Mouse (Mus musculus): ENCODE data around the gene Dlx6. TPM values are rescaled to one million over a fixed set of nuclear protein-coding genes. Genes with fewer than 3 reads are reported as not detected.

Gene Dlx6
- polyA plus RNA-seq, 1 experiment from 2014 or later, result not detected

DNA sequence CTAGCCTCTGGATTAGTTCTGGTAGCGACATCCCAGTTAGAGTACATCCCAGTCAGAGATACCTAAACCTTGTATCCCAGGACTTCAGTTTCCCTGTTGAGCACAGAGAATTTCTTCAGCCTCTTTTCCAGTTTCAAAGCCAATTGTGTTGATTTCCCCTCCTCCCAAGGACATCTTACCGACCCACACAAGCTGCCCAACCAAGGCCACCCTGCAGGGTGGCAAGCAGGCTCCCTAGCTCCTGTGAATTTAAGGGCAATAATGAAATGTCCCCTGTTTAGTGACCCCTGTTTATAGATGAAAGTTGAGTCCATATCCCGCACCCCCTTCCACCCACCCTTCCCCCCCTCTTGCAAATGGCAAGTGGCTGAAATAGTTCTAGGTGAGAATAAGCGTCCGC, 9.7 kb downstream of the Dlx6 start:
- H3K27ac ChIP-seq, result no peak overlapping the region
- 0 out of 2 replicates have a peak, but pooled peaks cover 5% of the 10 kb centered on the region for H3K4me1 ChIP-seq
- no peaks in the 10 kb centered on the region for H3K9me3 ChIP-seq (replicated peaks)
- H3K4me2 ChIP-seq, result no peak overlapping the region
- 0% methylated on average over 5 of the region's 5 CpGs for WGBS
- H3K4me3 ChIP-seq (replicated peaks), result no peak overlapping the region
- peaks cover 99% of the 10 kb centered on the region for H3K27me3 ChIP-seq
- H3K9ac ChIP-seq, result no peak overlapping the region
- no peak for ATAC-seq (replicated peaks; ENCODE audit: low FRiP score)
- H3K36me3 ChIP-seq, result no peaks in the 10 kb centered on the region

DNA sequence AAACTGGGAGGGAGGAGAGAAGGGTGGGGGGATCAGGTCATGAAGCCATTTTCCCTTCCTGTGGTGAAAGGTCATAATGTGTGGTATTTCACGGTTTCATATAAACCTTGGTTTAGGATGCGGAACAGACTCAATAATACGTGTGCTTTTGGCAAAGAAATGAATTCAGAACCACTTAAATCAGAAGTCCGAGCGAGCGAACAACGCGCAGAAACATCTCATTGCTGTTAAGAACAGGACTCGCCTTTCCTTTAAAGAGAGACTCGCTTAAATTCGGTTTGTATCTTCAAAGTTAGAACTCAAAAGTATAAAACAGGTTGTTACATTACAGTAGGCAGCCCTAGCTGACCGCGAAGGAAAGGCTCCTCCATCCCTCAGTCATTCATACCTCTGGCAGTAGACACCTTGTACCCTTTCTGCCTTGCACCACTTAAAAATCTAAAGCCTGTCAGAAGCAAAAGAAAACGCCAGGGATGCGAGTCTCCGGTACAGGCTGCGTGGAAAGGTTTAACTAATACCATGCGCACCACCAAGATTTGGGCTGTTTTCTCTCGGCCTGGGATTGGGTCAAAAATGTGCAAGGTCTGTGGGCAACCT, 10.4 kb downstream of the Dlx6 start:
- Histone ChIP-seq H3K36me3 (no peaks in the 10 kb centered on the region), H3K9ac (no peak overlapping the region), H3K27ac (no peak overlapping the region), H3K4me1 (peaks cover 7% of the 10 kb centered on the region; the same call in 1 of the 2 replicates), H3K4me2 (no peak overlapping the region), H3K27me3 (peaks cover 100% of the 10 kb centered on the region), H3K9me3 (replicated peaks) (no peaks in the 10 kb centered on the region), H3K4me3 (replicated peaks) (no peak overlapping the region)
- no peak for ATAC-seq (replicated peaks; ENCODE audit: low FRiP score)
- WGBS, result 1% methylated on average over 19 of the region's 19 CpGs

DNA sequence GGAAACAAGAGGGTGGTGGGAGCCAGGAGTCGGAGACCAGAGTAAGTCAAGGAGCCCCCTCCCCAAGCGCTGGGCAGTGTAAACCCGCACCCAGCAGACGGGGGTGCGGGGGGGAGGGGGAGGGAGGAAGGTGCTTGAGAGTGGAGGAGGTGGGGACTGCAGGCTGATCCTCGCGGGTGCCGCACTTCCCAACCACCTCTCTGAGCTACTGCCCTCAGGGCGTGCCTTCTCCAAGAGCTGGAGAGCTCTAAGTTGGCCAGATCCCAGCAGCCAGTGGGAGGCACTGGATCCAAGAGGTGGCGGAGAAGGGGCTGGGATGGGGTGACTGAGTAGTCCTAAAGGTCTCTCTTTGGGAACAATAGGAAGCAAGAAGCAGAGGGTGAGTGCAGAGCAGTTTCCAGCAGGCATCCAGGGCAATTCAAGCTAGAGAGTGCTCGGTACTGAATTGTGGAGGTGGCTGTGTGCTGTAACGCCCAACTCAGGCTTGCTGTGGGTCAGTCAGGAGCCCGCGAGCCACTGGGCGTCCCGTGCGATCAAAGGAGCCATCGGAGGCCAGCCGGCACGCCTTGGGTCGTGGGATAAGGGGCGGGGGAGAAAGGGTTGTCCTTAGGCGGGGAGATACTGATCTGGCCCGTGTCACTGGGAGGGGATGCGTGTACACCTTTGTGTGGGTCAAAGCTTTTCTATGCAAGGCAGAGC, 11.1 kb downstream of the Dlx6 start:
- WGBS, result under 1% methylated on average over 25 of the region's 25 CpGs
- H3K4me3 ChIP-seq (replicated peaks), result no peak overlapping the region
- peaks cover 100% of the 10 kb centered on the region for H3K27me3 ChIP-seq
- H3K9me3 ChIP-seq (replicated peaks), result no peaks in the 10 kb centered on the region
- H3K27ac ChIP-seq, result no peak overlapping the region
- H3K4me2 ChIP-seq, result no peak overlapping the region
- H3K4me1 ChIP-seq, result peaks cover 9% of the 10 kb centered on the region
- ATAC-seq (replicated peaks; ENCODE audit: low FRiP score), result peak; percentile 20; the same call in 1 of the 2 replicates
- no peaks in the 10 kb centered on the region for H3K36me3 ChIP-seq
- no peak overlapping the region for H3K9ac ChIP-seq

DNA sequence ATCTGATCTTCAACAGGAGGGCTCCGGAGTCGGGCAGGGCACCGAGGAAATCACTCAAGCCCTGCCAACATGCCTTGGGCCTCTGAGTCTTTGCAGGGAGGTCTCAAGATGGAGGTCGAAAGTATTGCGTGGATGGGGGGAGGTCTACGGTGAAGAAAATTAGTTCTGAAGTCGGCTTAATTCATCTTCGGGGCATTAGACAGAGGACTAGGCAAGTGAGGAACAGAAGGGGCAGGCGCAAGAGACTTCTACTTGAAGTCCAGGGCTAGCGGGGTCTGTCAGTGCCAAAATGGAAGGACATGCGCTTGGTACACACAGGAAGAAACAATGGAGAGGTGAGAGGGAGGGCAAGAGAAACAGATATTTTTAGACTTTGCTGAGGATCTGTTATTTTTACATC, 12.0 kb downstream of the Dlx6 start:
- Histone ChIP-seq H3K9ac (no peak overlapping the region), H3K9me3 (replicated peaks) (no peaks in the 10 kb centered on the region), H3K27me3 (peaks cover 100% of the 10 kb centered on the region), H3K27ac (no peak overlapping the region), H3K4me3 (replicated peaks) (no peak overlapping the region), H3K36me3 (no peaks in the 10 kb centered on the region), H3K4me1 (peaks cover 14% of the 10 kb centered on the region), H3K4me2 (no peak overlapping the region)
- no peak for ATAC-seq (replicated peaks; ENCODE audit: low FRiP score)
- 1% methylated on average over 11 of the region's 11 CpGs for WGBS

DNA sequence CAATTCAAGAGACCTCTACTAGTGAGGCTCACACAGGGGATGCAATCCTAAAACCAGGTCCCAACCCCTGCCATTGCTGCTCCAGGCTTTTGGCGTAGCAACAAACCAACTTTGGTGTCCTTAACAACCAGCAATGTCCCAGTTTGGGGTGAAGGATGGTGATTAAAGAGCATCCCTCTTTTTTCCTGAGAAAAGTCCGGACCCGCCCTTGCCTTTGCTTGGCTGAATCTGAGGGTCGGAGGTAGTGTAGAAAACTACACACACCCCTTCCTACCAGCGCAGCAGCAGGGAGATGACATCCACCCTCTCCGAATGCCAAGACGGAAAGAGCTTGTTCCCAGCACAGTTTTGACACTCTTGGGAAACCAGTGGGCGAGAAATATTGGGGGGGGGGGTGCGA, 12.5 kb downstream of the Dlx6 start:
- H3K9ac ChIP-seq, result no peak overlapping the region
- no peaks in the 10 kb centered on the region for H3K9me3 ChIP-seq (replicated peaks)
- WGBS, result 2% methylated on average over 9 of the region's 9 CpGs
- H3K4me1 ChIP-seq, result peaks cover 17% of the 10 kb centered on the region
- ATAC-seq (replicated peaks; ENCODE audit: low FRiP score), result no peak
- no peak overlapping the region for H3K4me2 ChIP-seq
- no peak overlapping the region for H3K4me3 ChIP-seq (replicated peaks)
- H3K36me3 ChIP-seq, result no peaks in the 10 kb centered on the region
- no peak overlapping the region for H3K27ac ChIP-seq
- H3K27me3 ChIP-seq, result peaks cover 100% of the 10 kb centered on the region

DNA sequence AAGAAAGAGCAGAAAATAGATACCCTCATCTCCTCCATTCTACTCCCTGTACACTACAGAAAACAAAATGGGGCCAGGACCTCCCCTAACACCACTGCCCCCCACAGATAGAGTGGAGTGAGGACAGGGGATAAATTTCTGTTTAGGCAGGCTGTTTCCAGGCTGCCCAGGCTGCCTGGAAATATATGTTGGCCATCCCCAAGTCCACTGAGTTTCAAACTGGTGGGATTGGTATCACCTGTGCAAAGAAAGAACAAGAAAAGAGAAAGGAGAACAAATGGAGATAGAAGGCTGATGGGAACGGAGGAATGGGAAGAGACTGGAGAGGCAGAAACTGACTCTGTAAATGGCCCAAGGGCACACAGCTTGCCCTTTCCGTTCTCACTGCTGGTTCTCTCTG, 13.1 kb downstream of the Dlx6 start:
- Histone ChIP-seq H3K4me1 (peaks cover 22% of the 10 kb centered on the region), H3K4me3 (replicated peaks) (no peak overlapping the region), H3K4me2 (no peak overlapping the region), H3K27ac (no peak overlapping the region), H3K9me3 (replicated peaks) (no peaks in the 10 kb centered on the region), H3K27me3 (peaks cover 100% of the 10 kb centered on the region), H3K9ac (no peak overlapping the region), H3K36me3 (no peaks in the 10 kb centered on the region)
- no peak for ATAC-seq (replicated peaks; ENCODE audit: low FRiP score)
- WGBS, result 6% methylated on average over 2 of the region's 2 CpGs

DNA sequence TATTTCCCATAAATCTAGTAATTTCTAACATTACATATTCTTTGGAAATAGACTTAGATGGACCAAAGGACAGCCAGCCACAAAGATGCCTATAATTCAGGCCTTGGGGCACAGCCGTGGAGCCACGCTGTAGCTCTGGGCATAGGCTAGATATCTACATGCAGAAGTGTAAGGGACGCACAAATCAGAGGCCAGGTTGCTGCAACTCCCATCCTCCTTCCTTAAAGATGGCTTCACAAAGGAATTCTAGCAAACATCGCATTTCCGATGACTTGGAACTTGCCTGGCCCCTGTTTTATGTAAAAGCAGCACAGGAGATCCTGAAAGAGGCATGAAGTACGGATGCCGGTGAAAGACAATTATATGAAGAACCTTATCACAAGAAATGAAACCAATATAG, 13.6 kb downstream of the Dlx6 start:
- ATAC-seq (replicated peaks; ENCODE audit: low FRiP score), result no peak
- Histone ChIP-seq H3K4me1 (peaks cover 27% of the 10 kb centered on the region), H3K27me3 (peaks cover 100% of the 10 kb centered on the region), H3K9ac (no peak overlapping the region), H3K36me3 (no peaks in the 10 kb centered on the region), H3K9me3 (replicated peaks) (no peaks in the 10 kb centered on the region), H3K4me2 (no peak overlapping the region), H3K27ac (no peak overlapping the region), H3K4me3 (replicated peaks) (no peak overlapping the region)
- WGBS, result 9% methylated on average over 7 of the region's 7 CpGs

DNA sequence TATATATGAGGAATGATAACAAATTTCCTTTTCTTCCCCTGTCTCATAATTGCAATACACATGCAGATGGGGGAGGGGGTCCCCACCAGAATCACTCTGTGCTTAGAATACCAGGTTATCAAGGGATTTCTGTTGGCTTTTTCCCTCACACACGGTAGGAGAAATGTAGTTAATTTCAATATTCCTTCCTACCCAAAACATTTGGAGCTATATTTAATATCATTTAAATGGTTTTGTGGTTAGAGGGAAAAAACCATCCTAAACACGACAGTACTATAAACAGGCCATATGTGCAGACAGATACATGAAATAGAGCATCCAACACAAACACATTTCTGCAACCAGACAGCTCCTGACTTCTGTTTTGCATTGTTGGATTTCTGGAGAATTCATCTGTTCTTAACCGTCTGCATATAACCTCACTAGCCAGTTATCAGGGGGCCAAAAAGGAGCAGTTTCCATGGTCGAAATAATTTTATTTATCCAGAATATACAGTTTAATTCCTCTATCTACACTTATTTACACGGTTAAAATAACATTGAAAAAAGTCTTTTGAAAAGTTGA, 14.3 kb downstream of the Dlx6 start:
- no peaks in the 10 kb centered on the region for H3K9me3 ChIP-seq (replicated peaks)
- no peak overlapping the region for H3K4me3 ChIP-seq (replicated peaks)
- H3K4me1 ChIP-seq, result peaks cover 30% of the 10 kb centered on the region
- H3K36me3 ChIP-seq, result no peaks in the 10 kb centered on the region
- peaks cover 100% of the 10 kb centered on the region for H3K27me3 ChIP-seq
- 16% methylated on average over 5 of the region's 5 CpGs for WGBS
- H3K27ac ChIP-seq, result no peak overlapping the region
- H3K9ac ChIP-seq, result no peak overlapping the region
- H3K4me2 ChIP-seq, result no peak overlapping the region
- no peak for ATAC-seq (replicated peaks; ENCODE audit: low FRiP score)

DNA sequence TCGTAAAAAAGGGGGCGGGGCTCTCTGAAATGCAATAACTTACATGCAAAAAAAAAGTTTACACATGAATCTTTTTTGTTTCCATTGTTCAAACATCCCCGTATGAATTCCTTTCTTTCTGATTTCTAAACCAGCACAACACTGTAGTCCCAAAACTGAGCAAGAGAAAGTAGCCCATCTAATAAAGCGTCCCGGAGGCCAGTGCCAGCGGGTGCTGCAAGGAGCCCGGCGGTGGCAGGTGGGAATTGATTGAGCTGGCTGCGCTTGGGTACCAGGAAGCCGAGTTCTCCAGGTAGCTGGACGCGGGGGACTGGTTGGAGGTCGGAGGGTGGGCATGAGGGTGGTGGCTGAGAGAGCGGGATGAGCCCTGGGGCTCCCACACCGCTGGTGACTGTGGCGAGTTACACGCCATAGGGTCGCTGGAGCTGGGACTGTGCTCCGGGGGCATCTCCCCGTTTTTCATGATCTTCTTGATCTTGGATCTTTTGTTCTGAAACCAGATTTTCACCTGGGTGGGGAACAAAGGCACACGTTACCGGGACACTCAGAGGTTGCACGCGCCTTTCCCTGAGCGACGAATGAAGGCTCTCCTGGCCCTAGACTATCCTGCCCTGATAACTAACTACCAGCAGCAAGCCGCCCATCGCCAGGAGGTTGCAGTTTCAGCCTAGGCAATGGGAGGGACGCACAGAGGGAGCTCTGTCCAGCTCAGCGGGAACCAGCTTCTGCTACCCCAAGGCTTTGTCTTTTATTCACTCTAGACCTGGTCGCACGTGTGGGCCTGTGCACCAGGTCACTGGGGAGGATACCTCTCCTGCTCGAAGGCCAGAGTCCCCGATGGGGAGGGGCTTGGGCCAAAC, 15.1 kb downstream of the Dlx6 start:
- Histone ChIP-seq H3K9me3 (replicated peaks) (no peaks in the 10 kb centered on the region), H3K36me3 (no peaks in the 10 kb centered on the region), H3K4me3 (replicated peaks) (no peak overlapping the region), H3K9ac (no peak overlapping the region), H3K4me2 (no peak overlapping the region), H3K27me3 (peaks cover 100% of the 10 kb centered on the region), H3K27ac (no peak overlapping the region), H3K4me1 (peaks cover 30% of the 10 kb centered on the region)
- 0 out of 2 replicates have a peak, but pooled peaks have one; percentile 22 for ATAC-seq (replicated peaks; ENCODE audit: low FRiP score)
- 4% methylated on average over 34 of the region's 34 CpGs for WGBS

DNA sequence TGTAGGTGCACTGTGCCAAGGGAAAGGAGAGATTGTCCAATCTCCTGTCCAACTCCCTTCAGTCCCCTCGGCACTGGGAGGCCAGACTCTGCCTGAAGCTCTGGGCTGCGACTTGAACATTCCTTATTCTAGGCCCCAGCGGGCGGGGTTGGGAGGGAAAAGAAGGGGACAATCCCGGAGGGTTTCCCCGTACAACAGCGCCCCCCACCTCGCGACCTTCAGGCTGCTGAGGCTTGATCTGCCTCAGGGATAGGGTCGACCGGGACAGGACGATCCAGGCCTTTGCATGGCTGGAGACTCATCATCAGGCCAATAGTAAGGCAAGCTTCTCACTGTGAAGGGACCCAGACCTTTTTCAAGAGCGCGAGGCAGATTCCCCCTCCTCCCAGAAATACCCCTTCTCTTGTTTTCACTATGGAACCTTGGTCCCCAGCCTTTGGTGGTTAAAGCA, 15.7 kb downstream of the Dlx6 start:
- no peaks in the 10 kb centered on the region for H3K9me3 ChIP-seq (replicated peaks)
- H3K36me3 ChIP-seq, result no peaks in the 10 kb centered on the region
- no peak overlapping the region for H3K9ac ChIP-seq
- no peak for ATAC-seq (replicated peaks; ENCODE audit: low FRiP score)
- H3K4me1 ChIP-seq, result peaks cover 30% of the 10 kb centered on the region
- no peak overlapping the region for H3K27ac ChIP-seq
- no peak overlapping the region for H3K4me2 ChIP-seq
- WGBS, result 2% methylated on average over 14 of the region's 14 CpGs
- H3K4me3 ChIP-seq (replicated peaks), result no peak overlapping the region
- H3K27me3 ChIP-seq, result peaks cover 100% of the 10 kb centered on the region

DNA sequence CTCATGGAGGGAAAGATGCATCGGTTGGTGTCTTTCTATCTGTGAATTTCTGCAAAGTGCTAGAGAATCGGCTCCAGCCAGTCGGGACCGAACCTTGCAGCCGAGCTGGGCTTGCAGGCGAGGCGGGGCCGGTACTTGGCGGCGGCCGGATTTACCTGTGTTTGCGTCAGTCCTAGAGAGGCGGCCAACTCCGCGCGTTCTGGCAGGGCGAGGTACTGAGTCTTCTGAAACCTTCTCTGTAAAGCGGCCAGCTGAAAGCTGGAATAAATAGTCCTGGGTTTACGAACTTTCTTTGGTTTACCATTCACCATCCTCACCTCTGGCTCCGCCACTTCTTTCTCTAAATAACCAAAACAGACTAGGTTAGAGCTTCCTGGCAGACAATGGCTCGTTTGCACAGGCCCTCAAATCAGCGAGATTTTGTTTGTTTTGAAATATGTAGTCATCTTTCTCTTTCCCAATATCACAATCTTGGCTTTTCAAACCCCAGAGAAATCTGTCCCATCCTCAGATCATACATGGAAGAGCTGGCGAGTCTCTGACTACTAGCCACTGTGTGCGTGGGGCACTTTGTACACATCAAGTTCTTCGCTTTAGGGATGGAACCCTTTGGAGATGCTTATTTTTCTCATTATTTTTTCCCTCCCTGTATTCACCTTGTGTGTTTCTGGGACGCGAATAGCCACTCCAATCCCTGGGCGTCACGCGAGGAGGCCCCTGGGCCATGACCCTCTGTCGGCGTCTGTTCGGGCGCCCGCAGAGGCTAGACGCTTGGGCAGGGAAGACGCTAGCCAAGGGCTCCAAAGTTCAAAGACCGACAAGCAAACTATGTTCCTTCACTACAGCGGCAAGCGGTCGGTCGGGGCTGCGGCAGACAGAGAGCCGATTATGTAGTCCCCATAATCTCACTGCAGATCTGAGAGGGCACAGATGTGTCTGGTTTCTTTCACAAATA, 16.5 kb downstream of the Dlx6 start:
- Histone ChIP-seq H3K36me3 (no peaks in the 10 kb centered on the region), H3K4me2 (no peak overlapping the region), H3K27ac (no peak overlapping the region), H3K9ac (no peak overlapping the region), H3K27me3 (peaks cover 100% of the 10 kb centered on the region), H3K4me1 (peaks cover 25% of the 10 kb centered on the region), H3K4me3 (replicated peaks) (no peak overlapping the region; the same call in 1 of the 2 replicates), H3K9me3 (replicated peaks) (no peaks in the 10 kb centered on the region)
- ATAC-seq (replicated peaks; ENCODE audit: low FRiP score), result no peak
- WGBS, result 2% methylated on average over 44 of the region's 44 CpGs

Data from kidney, embryonic 15.5 days (tissue).